Mouse (Mus musculus) liver, postnatal 0 days (tissue): ENCODE data around the gene 1700030J22Rik. TPM values are rescaled to one million over a fixed set of nuclear protein-coding genes. Genes with fewer than 3 reads are reported as not detected.

Experiments used
- ATAC-seq: fragments of 200-750 bp; cut with Nextera tagmentation; 2 replicates; pipeline ENCODE4 v1.8.0; 2017; ENCODE audit warnings: mild to moderate bottlenecking, moderate library complexity
- DNase-seq: peaks from one replicate; pipeline ENCODE4 v3.0.0-alpha.2; 2016
- H3K27ac ChIP-seq: fragments of 300-500 bp; sonication (generic); 2 replicates; pipeline ENCODE4 v1.5.1; 2014; ENCODE audit warnings: antibody characterized with exemption, moderate library complexity, mild to moderate bottlenecking, low read depth
- H3K27me3 ChIP-seq: fragments of 300-500 bp; sonication (generic); 2 replicates; pipeline ENCODE4 v1.6.1; 2014; ENCODE audit warnings: low read length, control low read depth, mixed read lengths; ENCODE audit not compliant: insufficient read depth
- H3K36me3 ChIP-seq: fragments of 300-500 bp; sonication (generic); replicated peaks from 2 replicates; pipeline ENCODE4 v1.6.1; 2014; ENCODE audit warnings: mild to moderate bottlenecking, control low read depth, low read length, moderate library complexity, mixed read lengths; ENCODE audit not compliant: insufficient read depth
- H3K4me1 ChIP-seq: fragments of 300-500 bp; sonication (generic); 2 replicates; pipeline ENCODE4 v1.6.1; 2014; ENCODE audit warnings: antibody characterized with exemption, mild to moderate bottlenecking, control low read depth; ENCODE audit not compliant: insufficient read depth
- H3K4me2 ChIP-seq: fragments of 300-500 bp; sonication (generic); 2 replicates; pipeline ENCODE4 v1.6.1; 2014; ENCODE audit warnings: low read depth, mild to moderate bottlenecking, low read length, moderate library complexity, mixed read lengths
- H3K4me3 ChIP-seq: fragments of 300-500 bp; sonication (generic); 2 replicates; pipeline ENCODE4 v1.5.1; 2014; ENCODE audit warnings: low read depth, low read length
- H3K9ac ChIP-seq: fragments of 300-500 bp; sonication (generic); replicated peaks from 2 replicates; pipeline ENCODE4 v1.6.1; 2014; ENCODE audit warnings: mild to moderate bottlenecking, moderate library complexity
- H3K9me3 ChIP-seq: fragments of 300-500 bp; sonication (generic); 2 replicates; pipeline ENCODE4 v1.6.1; 2016; ENCODE audit warnings: mild to moderate bottlenecking, control low read depth, low read length, mixed read lengths
- CTCF ChIP-seq: sonication (generic); IDR thresholded peaks from 2 replicates; pipeline ENCODE4 v1.5.1; 2016; ENCODE audit warnings: antibody characterized with exemption, low read depth
- EP300 ChIP-seq: IDR thresholded peaks from 2 replicates; pipeline ENCODE4 v1.6.1; 2016; ENCODE audit warnings: antibody characterized with exemption, low read depth, mild to moderate bottlenecking
- WGBS: fragments of 180-500 bp; shearing (Covaris S2); extraction: QIAGEN DNeasy Blood & Tissue Kit; methylation state at CpG from one replicate; pipeline ENCODE4 v1.1.7; 2014; ENCODE audit not compliant: insufficient replicate concordance; 5-methylcytosine and 5-hydroxymethylcytosine counted together
- polyA plus RNA-seq: library from polyadenylated mRNA; unstranded; fragments of >200 nt; fragmentation: Nextera tagmentation; extraction: Ambion mirVana; gene quantifications from 2 replicates; pipeline ENCODE4 v1.2.1, GENCODE M21; 2015

Gene 1700030J22Rik
- polyA plus RNA-seq, 1 experiment from 2014 or later = 0.33 TPM

GRCm38 (mm10) chr8:116946268-116946838 is 32.4 kb downstream of the 1700030J22Rik start:
- H3K4me2 ChIP-seq = peak overlapping the region; percentile 70
- TF ChIP-seq CTCF = no peak
- no peak for TF ChIP-seq EP300
- ATAC-seq (no peak), DNase-seq (peak; percentile 24)
- H3K9me3 ChIP-seq = no peaks in the 10 kb centered on the region
- peak overlapping the region; percentile 33 for H3K4me3 ChIP-seq
- H3K27me3 ChIP-seq = no peaks in the 10 kb centered on the region
- peaks cover 37% of the 10 kb centered on the region for H3K4me1 ChIP-seq
- peak overlapping the region; percentile 65 for H3K27ac ChIP-seq
- 40% methylated on average over 21 of the region's 21 CpGs for WGBS
- no peak overlapping the region; the same call in 1 of the 2 replicates for H3K9ac ChIP-seq
- H3K36me3 ChIP-seq = no peaks in the 10 kb centered on the region

- DNase-seq (no peak), ATAC-seq (peak; percentile 40)
- no peaks in the 10 kb centered on the region for H3K36me3 ChIP-seq
- H3K27me3 ChIP-seq = no peaks in the 10 kb centered on the region
- peak overlapping the region; percentile 65; the same call in 1 of the 2 replicates for H3K27ac ChIP-seq
- no peak overlapping the region for H3K4me3 ChIP-seq
- H3K4me1 ChIP-seq = peaks cover 35% of the 10 kb centered on the region
- no peaks in the 10 kb centered on the region for H3K9me3 ChIP-seq
- no peak overlapping the region for H3K9ac ChIP-seq
- H3K4me2 ChIP-seq = peak overlapping the region; percentile 99
- 57% methylated on average over 9 of the region's 9 CpGs for WGBS
- TF ChIP-seq EP300 = peak; percentile 81
- no peak for TF ChIP-seq CTCF
Observed at GRCm38 (mm10) chr8:116945169-116945910, 33.4 kb downstream of the 1700030J22Rik start.

- no peak overlapping the region for H3K27ac ChIP-seq
- H3K4me1 ChIP-seq = peaks cover 35% of the 10 kb centered on the region
- H3K36me3 ChIP-seq = no peaks in the 10 kb centered on the region
- H3K9ac ChIP-seq = peak overlapping the region; percentile 87
- DNase-seq = no peak
- peak overlapping the region; percentile 97 for H3K4me3 ChIP-seq
- H3K4me2 ChIP-seq = peak overlapping the region; percentile 99
- no peaks in the 10 kb centered on the region for H3K27me3 ChIP-seq
- H3K9me3 ChIP-seq = no peaks in the 10 kb centered on the region
- 7% methylated on average over 4 of the region's 4 CpGs for WGBS
- no peak for TF ChIP-seq EP300
- TF ChIP-seq CTCF = no peak
- ATAC-seq = no peak
Observed at GRCm38 (mm10) chr8:116944385-116944696, 34.4 kb downstream of the 1700030J22Rik start.

GRCm38 (mm10) chr8:116943555-116944384 is 35.0 kb downstream of the 1700030J22Rik start:
- Histone ChIP-seq H3K27ac (peak overlapping the region; percentile 70), H3K4me2 (peak overlapping the region; percentile 99), H3K4me1 (peaks cover 35% of the 10 kb centered on the region), H3K27me3 (no peaks in the 10 kb centered on the region), H3K9me3 (no peaks in the 10 kb centered on the region), H3K9ac (peak overlapping the region; percentile 87), H3K4me3 (peak overlapping the region; percentile 97), H3K36me3 (no peaks in the 10 kb centered on the region)
- TF ChIP-seq CTCF (no peak), EP300 (no peak)
- peak; percentile 47 for DNase-seq
- peak; percentile 62 for ATAC-seq
- WGBS = under 1% methylated on average over 50 of the region's 62 CpGs

GRCm38 (mm10) chr8:116943161-116943554 is 35.6 kb downstream of the 1700030J22Rik start, which contains the start of gene Atmin:
TSS of gene Atmin (plus strand) at chr8:116943393.
- DNase-seq = peak; percentile 93
- Histone ChIP-seq H3K9me3 (no peaks in the 10 kb centered on the region), H3K27me3 (no peaks in the 10 kb centered on the region), H3K4me2 (peak within 1 kb of the TSS; percentile 99), H3K9ac (peak within 1 kb of the TSS; percentile 87), H3K4me3 (peak within 1 kb of the TSS; percentile 97), H3K27ac (peak within 1 kb of the TSS; percentile 70), H3K4me1 (peaks cover 35% of the 10 kb centered on the region), H3K36me3 (no peaks in the 10 kb centered on the region)
- no peak for TF ChIP-seq EP300
- TF ChIP-seq CTCF = peak; percentile 74
- 0% methylated on average over 42 of the region's 46 CpGs for WGBS
- peak; percentile 93 for ATAC-seq
